Mouse (Mus musculus) spleen, adult 10 weeks (tissue): ENCODE data around the gene Pla2g2c. TPM values are rescaled to one million over a fixed set of nuclear protein-coding genes. Genes with fewer than 3 reads are reported as not detected.

Source experiments
- polyA plus RNA-seq: library from polyadenylated mRNA; stranded (reverse); fragments of 350-450 nt; fragmentation: Illumina TruSeq; extraction: RNeasy Lipid Tissue Mini Kit (QIAGEN cat#74804); gene quantifications from one replicate; pipeline ENCODE4 v1.2.3, GENCODE M21; 2015; ENCODE audit warnings: low replicate concordance; ENCODE audit not compliant: insufficient read depth

Pla2g2c gene
- polyA plus RNA-seq: not detected

GRCm38 (mm10) chr4:138724354-138725126 is at the start of gene Pla2g2c:
Gene Pla2g2c (plus strand): TSS chr4:138724792.

GRCm38 (mm10) chr4:138737031-138737430 is 12.4 kb downstream of the Pla2g2c start, which contains the start of gene Ubxn10:
Gene Ubxn10 (minus strand): TSS chr4:138737167.

DNA sequence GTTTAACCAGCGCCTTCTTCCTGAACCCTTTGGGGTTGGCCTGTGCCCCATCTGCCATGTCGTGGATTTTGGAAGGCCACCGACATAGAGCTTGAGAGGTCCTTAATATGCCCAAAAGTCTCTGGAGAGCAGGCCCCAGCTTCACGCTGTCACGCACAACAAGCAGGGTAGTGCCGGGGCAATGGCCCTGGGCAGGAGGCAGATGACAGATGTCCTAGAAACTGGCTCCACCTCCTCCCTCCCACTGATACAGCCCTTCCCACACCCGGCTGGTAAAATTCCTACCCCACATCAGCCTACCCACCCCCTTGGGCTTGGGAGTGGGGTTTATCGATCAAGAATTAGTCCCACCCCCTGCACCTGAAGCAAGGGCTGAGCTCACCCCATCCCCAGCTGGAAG is 32.8 kb downstream of the Pla2g2c start, which contains the start of gene Pla2g2f:
TSS of gene Pla2g2f (minus strand) at position 211 of the 400 bp plus-strand sequence.

GRCm38 (mm10) chr4:138775435-138775834 is 50.8 kb downstream of the Pla2g2c start, which contains the start of gene Pla2g2d:
Gene Pla2g2d (plus strand): TSS chr4:138775735.

Other genes with a start within 250 kb of the Pla2g2c start
- not detected for gene Vwa5b1, start 88.9 kb upstream of the Pla2g2c start, polyA plus RNA-seq
- 0.10 TPM for gene Ubxn10, start 12.4 kb downstream of the Pla2g2c start, polyA plus RNA-seq
- gene Pla2g2f, start 32.8 kb downstream of the Pla2g2c start, polyA plus RNA-seq: 1.2 TPM
- 155 TPM for gene Pla2g2d, start 50.9 kb downstream of the Pla2g2c start, polyA plus RNA-seq
- 33.7 TPM for gene Pla2g5, start 138.7 kb downstream of the Pla2g2c start, polyA plus RNA-seq
- not detected for gene Gm13030, start 149.2 kb downstream of the Pla2g2c start, polyA plus RNA-seq
- not detected for gene Pla2g2e, start 153.2 kb downstream of the Pla2g2c start, polyA plus RNA-seq
- gene Otud3, start 189.2 kb downstream of the Pla2g2c start, polyA plus RNA-seq: 3.7 TPM
- not detected for gene Rnf186, start 242.3 kb downstream of the Pla2g2c start, polyA plus RNA-seq
- gene Tmco4, start 248.1 kb downstream of the Pla2g2c start, polyA plus RNA-seq: 18.5 TPM